Comparison of ENCODE assay signal across 1 mouse cellular context in genomic region chr17:26956895-26957294, GRCm38 (mm10).
TF ChIP-seq lines count a peak whose summit lies in the region.

No protein-coding gene starts in this region.

TF ChIP-seq in MEL, 35 proteins besides CTCF, POLR2A, EP300 and RAD21:
- TF ChIP-seq NELFE (IDR thresholded peaks at IDR 0.05; ENCODE audit: low read depth, low read length) = peak; percentile 47
- no peak for TF ChIP-seq CHD2 (IDR thresholded peaks at IDR 0.05; ENCODE audit: low read length)
- no peak for TF ChIP-seq CHD1 (IDR thresholded peaks at IDR 0.05; ENCODE audit: low read depth, low read length)
- TF ChIP-seq ETS1 (IDR thresholded peaks at IDR 0.05; ENCODE audit: low read depth, low read length) = peak; percentile 89
- TF ChIP-seq MYC (IDR thresholded peaks at IDR 0.05; ENCODE audit: low read depth, low read length) = peak; percentile 81; the same call in 1 of the 2 replicates
- TF ChIP-seq NRF1 (IDR thresholded peaks at IDR 0.05; ENCODE audit: insufficient read depth, low read depth, low read length, poor library complexity, severe bottlenecking) = no peak
- no peak for TF ChIP-seq ZC3H11A (IDR thresholded peaks at IDR 0.05; ENCODE audit: low read depth, low read length)
- TF ChIP-seq BHLHE40 (IDR thresholded peaks at IDR 0.05; ENCODE audit: borderline replicate concordance, low read depth, low read length) = peak; percentile 72; the same call in 1 of the 2 replicates
- TF ChIP-seq TAL1 (IDR thresholded peaks at IDR 0.05; ENCODE audit: low read length) = peak; percentile 85
- peak; percentile 71 for TF ChIP-seq ELF1 (IDR thresholded peaks at IDR 0.05; ENCODE audit: low read depth, low read length)
- TF ChIP-seq MAX (IDR thresholded peaks at IDR 0.05; ENCODE audit: low read length) = peak; percentile 86
- TF ChIP-seq JUND (IDR thresholded peaks at IDR 0.05; ENCODE audit: low read depth, low read length) = no peak
- TF ChIP-seq SIN3A (IDR thresholded peaks at IDR 0.05; ENCODE audit: low read length) = peak; percentile 85
- peak; percentile 81 for TF ChIP-seq MAZ (IDR thresholded peaks at IDR 0.05; ENCODE audit: low read depth, low read length)
- TF ChIP-seq HCFC1 (IDR thresholded peaks at IDR 0.05; ENCODE audit: low read depth, low read length) = 0 out of 2 replicates have a peak, but pooled peaks have one; percentile 54
- TF ChIP-seq TBP (IDR thresholded peaks at IDR 0.05; ENCODE audit: low read depth, low read length) = peak; percentile 89
- peak; percentile 77 for TF ChIP-seq RCOR1 (IDR thresholded peaks at IDR 0.05; ENCODE audit: low read depth, low read length)
- TF ChIP-seq POLR2AphosphoS2 (IDR thresholded peaks at IDR 0.05; ENCODE audit: low read length) = peak; percentile 60; the same call in 1 of the 2 replicates
- peak; percentile 72; the same call in 1 of the 2 replicates for TF ChIP-seq ZMIZ1 (IDR thresholded peaks at IDR 0.05; ENCODE audit: low read depth, low read length)
- peak; percentile 72 for TF ChIP-seq MXI1 (IDR thresholded peaks at IDR 0.05; ENCODE audit: low read depth, low read length)
- TF ChIP-seq GATA1 (IDR thresholded peaks at IDR 0.05; ENCODE audit: low read depth, low read length) = peak; percentile 95
- no peak for TF ChIP-seq GABPA (IDR thresholded peaks at IDR 0.05; ENCODE audit: low read depth, low read length)
- TF ChIP-seq ZNF384 (IDR thresholded peaks at IDR 0.05; ENCODE audit: low read depth, low read length) = no peak
- peak; percentile 84 for TF ChIP-seq TCF12 (IDR thresholded peaks at IDR 0.05; ENCODE audit: low read depth, low read length)
TF ChIP-seq in MEL: peak in this region for 17.
